Mouse (Mus musculus): Measurements from ENCODE around the gene Prdm9. TPM values are rescaled to one million over a fixed set of nuclear protein-coding genes. Genes with fewer than 3 reads are reported as not detected.

Prdm9 gene
- polyA plus RNA-seq, 1 experiment from 2014 or later = 1.00 TPM

Other genes starting within 250 kb of the Prdm9 start
- 6.8 and 8.5 TPM in 2 replicates for gene Dll1, start 187.5 kb downstream of the Prdm9 start, polyA plus RNA-seq (2015; fragmentation: Nextera tagmentation; extraction: Ambion mirVana)
- 27.3 and 29.4 TPM in 2 replicates for gene Fam120b, start 168.2 kb downstream of the Prdm9 start, polyA plus RNA-seq (2015; fragmentation: Nextera tagmentation; extraction: Ambion mirVana)
- 220 and 227 TPM in 2 replicates for gene Psmb1, start 64.6 kb downstream of the Prdm9 start, polyA plus RNA-seq (2015; fragmentation: Nextera tagmentation; extraction: Ambion mirVana)
- 44.6 and 46.9 TPM in 2 replicates for gene Tbp, start 64.5 kb downstream of the Prdm9 start, polyA plus RNA-seq (2015; fragmentation: Nextera tagmentation; extraction: Ambion mirVana)
- 28.9 and 41.0 TPM in 2 replicates for gene Pdcd2, start 37.1 kb downstream of the Prdm9 start, polyA plus RNA-seq (2015; fragmentation: Nextera tagmentation; extraction: Ambion mirVana)
- gene Chd1, start 140.6 kb upstream of the Prdm9 start, polyA plus RNA-seq (2015; fragmentation: Nextera tagmentation; extraction: Ambion mirVana) = 22.4 and 26.5 TPM in 2 replicates